Mouse (Mus musculus): ENCODE measurements around the gene Gdpd1. TPM values are rescaled to one million over a fixed set of nuclear protein-coding genes. Genes with fewer than 3 reads are reported as not detected.
"Not testable (repeated sequence)": the region's sequence is repeated elsewhere in the genome, so short reads cannot be mapped to it uniquely, and the experiment has no call there.

The Gdpd1 gene
- total RNA-seq, 2 experiments from 2014 or later, result 2.7 to 3.3 TPM

DNA sequence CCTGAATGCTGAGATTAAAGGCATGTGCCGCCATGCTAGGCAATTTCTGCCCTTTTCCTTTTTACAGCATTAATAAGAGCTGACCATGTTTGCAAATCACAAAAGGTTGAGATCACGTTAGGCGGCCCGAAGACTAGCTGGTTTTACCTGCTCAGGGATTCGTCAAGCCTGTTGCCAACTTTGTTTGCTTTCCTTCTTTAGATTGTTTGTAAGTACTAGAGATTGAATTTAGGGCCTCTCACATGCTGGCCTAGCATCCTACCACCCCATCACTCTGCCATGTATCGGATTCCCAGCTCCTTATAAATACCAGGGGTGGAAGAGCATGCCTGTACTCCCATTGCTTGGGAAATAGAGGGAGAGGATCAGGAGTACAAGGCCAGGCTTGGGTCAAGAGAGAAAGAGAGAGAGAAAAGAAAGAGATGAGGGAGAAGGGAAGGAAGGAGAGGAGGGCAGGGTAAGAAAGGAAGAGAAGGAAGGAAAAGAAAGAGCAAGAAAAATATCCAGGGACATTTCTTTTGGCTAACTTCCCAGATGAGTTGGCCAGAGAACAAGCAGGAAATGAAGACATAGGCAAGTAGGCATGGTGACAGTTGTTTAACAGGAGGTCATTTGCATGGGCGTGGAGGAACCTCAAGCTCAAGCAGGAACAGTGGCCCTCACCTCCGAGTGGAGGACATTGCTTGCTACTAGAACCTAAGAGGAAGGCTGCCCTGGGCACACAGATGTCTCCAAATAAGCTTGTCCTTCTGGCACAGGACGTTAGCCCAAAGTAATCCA lies 47.6 kb downstream of the Gdpd1 start:
- DNase-seq, result no peak

DNA sequence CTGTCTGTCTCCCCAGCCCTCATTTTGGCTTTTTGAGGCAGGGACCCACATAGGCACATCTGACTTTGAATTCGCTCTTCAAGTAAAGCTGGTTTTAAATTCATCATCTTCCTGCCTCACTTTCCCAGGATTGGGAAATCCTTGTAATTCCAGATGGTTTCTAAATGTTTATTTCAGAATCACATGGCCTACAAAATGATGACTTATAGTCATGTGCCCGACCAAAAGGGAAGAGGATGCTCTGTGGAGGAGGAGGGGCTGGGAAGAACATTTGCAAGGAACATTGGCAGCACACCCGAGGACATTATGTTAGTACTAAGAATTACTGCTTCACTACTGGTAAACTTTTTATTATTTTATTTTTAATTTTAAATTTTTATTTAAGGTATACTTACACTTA lies 48.5 kb downstream of the Gdpd1 start:
- no peak for DNase-seq

DNA sequence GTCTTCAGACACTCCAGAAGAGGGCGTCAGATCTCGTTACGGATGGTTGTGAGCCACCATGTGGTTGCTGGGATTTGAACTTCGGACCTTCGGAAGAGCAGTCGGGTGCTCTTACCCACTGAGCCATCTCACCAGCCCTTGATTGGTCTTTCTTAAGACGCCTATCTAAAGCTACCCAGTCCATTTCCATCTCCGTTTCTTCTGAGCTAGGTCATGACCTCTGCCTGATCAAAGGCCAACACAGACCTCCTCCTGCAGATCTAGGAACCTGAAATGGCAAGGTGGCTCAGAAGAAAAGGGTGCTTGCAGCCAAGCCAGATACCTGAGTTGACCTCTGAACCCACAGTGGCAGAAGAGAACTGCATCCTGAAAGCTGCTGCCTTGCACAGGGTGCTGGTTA lies 50.6 kb downstream of the Gdpd1 start:
- not testable (repeated sequence) for DNase-seq

DNA sequence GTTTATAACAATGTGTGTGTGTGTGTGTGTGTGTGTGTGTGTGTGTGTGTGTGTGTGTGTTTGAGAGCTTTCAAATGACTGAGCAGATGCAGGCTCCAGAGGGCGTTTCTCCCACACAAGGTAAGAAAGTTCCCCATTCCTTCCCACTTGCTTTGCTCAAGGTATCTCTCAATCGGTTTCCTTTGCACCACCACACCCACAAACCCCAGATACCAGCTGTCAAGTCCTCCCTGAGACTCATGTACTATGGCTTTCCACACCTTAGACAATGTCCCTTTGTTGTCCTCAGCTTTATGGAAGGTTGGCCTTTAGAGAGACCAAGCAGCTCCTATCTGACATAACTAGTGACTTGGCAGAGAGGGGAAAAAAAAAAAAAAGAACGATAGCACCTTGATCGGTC lies 51.1 kb downstream of the Gdpd1 start:
- DNase-seq, result no peak

DNA sequence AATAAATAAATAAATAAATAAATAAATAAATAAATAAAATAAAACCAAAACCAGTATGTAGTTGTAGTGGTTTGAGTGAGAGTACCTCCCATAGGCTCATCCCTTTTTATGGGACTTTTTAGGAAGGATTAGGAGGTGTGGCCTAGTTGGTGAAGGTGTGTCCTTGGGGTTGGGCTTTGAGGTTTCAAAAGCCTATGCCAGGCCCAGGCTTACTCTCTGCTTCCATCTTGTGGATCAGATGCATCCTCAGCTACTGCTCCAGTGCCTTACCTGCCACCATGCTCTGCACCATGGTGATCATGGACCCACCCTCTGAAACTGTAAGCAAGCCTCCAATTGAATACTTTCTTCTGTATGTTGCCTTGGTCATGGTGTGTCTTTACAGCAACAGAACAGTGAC lies 52.3 kb downstream of the Gdpd1 start:
- no peak for DNase-seq

DNA sequence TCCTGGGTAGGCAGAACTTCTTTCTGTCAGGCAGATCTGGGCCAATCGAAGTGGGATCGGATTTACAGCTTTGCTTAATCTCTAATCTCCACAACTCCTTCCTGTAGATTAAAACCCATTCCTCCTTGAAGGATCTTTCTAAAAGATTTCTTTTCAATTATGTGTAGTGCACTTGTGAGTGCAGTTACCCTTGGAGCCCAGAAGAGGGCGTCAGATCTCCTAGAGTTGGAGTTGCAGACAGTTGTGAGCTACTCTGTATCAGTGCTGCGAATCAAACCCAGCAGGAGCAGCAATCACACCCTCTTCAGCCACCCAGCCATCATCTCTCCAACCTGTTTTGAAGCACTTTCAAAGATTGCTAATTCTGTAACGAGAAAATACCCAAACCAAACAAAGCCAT lies 53.4 kb downstream of the Gdpd1 start:
- DNase-seq, result no peak

DNA sequence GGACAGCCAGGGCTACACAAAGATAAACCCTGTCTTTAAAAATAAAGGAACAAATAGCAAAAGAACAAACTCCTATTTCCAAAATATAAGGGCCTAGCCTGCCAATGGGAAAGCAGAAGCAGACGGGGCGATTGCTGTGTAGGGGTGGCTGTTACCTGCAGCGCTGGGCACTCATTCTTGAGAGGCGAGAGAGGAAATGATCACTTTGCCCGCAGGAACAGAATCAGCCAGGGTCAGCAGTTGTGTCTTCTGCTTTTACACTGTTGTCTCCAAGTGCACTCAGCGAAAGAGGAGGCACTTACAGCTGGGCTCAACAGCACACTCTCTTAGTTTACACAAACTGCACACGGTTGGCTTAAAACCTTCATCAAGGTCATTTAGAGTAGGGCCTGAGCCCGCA lies 54.4 kb downstream of the Gdpd1 start:
- no peak for DNase-seq

DNA sequence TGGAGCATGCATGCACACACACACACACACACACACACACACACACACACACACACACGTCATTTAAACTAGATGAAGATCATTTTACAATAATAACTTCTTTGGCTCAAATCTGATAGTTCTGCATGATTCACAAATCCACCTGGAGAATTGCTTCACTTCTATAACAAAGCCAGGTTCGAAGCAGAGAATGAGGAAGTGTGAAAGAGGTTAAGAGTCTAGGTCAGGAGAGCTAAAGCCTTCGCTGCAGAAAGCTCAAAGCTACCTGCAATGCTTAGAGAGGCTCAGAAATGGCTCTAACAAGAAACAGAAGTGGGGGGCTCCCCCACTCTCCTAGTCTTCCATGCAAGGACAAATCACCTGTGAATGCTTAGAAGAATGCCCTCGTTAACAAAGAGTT lies 55.8 kb downstream of the Gdpd1 start:
- no peak for DNase-seq

DNA sequence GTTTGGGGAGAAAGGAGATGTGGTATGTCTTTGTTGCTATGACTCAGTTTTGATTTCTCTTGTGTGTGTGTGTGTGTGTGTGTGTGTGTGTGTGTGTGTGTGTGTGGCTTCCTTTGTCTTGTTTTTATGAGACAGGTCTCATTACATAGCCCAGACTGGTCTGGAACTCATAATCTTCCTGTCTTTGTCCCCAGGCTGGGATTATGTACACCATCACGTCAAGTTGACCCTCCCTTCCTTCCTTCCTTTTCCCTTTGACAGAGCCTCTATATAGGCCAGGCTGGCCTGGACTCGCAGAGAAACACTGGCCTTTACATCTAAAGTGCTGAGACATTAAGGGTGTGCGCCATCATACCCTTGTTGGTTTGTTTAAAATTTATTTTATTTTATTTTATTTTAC lies 58.2 kb downstream of the Gdpd1 start:
- DNase-seq, result no peak

DNA sequence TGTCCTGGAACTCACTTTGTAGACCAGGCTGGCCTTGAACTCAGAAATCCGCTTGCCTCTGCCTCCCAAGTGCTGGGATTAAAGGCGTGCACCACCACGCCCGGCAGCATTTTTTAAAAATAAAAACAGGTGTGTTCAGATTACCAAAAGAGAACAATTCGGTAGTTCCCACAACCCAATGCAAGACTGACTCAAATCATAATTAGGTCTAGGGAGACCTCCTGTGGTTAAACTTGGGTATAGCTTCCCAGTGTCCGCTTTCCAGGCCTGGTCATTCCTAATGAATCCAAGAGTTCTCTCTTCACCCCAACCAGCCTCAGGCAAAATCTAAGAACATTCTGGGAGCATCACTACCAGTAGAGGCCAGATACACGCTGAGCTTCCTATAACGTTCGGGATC lies 63.4 kb downstream of the Gdpd1 start:
- DNase-seq, result peak; percentile 18

DNA sequence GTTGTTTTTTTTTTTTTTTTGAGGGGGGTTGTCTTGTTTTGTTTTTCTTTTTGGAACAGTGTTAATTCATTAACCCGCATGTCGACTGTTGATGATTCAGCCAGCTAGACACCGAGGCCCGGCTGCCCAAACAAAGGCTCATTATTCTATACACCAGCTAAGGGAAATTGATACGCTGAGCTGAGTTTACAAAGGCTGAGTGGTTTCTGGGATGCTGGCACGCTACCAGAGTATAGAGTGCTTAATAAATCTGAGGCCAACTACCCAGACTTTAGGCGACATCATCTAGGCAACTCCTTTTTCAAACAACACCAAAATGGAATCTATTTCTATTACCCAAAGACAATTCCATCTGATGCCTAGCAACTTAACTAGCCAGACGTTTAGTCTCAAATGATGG lies 66.5 kb downstream of the Gdpd1 start:
- DNase-seq, result no peak

DNA sequence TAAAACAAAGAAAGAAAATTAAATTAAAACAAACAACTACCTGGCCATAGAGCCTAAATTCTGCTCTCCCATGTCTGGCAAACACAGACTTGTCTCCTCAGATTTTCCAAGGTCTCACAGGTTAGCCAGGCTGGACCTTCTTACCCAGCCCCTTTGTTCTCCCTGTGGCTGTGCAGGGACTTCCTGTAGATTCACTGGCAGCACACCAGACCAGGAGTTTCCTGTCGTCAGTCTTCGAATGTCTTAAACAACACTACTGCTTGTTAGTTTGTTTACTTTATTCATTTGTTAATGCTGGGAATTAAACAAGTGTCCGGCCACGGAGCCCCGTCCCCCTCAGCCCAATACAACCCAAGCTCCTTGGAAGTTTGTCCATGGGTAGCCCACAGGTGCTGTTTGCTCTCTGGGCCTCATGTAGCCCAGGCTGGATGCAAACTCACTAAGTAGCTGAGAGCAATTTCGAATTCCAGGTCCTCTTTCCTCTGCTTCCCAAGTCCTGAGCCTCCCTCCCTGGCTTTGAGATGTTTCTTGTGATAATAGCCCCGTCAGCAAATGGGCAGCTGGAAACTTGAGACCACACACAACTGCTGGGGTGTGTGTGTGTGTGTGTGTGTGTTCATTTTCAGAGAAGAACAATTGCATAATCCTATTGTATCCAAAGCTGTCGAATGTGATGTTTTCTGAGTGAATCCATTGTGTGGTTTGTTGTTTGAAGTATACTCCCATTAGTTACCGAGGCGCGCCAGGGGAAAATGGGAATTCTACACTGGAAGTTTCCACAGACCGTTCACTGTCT lies 68.7 kb downstream of the Gdpd1 start:
- DNase-seq, result no peak

DNA sequence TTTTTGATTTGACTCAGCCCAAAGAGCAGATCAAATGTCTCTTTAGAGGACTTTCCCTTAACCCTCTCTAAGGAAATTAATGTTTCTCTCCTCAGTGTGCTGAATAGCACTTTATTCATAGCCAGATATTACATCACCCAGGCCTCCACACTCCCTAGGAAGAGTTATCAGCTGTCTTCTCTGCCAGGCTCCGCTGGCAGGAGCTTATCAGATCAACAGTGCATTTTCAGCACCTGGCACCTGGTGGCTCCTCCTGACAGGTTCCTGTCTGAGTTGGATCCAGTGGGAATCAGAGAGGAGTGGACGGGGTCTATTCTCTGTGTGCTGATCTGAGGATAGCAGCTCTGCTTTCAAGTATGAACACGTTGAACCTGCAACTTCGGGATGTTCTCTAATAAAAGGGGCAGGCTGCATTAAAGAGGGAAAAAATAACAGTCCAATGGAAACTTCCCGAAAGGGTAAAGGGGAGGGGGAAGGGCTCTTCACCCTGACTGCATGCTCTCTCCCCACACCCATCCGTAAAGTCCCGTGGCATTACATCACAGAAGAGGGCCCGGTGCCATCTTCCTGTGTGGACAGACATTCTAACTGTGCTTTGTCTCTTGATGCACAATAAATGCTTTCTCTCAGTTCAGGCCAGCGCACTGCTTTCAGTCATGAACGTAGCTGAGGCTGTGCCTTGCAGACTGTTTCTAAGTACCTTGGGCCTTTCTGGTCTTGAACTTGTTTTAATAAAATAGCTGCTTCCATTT lies 71.6 kb downstream of the Gdpd1 start:
- DNase-seq, result no peak

DNA sequence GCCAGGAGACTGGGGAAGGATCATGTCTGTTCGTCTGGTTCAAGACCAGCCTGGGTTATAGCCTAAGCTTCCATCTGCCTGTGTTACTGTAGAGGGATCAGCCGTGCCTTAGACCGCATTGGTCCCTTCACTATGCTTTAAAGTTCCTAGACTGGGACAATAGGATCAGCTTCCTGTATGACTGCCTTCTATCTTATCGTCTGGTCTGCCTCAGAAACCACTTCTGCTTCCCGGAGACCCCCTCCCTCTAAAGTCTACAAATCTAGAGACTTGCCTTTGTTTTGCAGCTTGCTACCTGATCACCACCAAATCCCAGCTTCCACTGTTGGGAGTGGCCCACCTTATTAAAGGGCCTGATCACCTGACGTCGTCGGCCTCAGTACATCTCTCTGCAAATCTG lies 72.6 kb downstream of the Gdpd1 start:
- DNase-seq, result no peak

DNA sequence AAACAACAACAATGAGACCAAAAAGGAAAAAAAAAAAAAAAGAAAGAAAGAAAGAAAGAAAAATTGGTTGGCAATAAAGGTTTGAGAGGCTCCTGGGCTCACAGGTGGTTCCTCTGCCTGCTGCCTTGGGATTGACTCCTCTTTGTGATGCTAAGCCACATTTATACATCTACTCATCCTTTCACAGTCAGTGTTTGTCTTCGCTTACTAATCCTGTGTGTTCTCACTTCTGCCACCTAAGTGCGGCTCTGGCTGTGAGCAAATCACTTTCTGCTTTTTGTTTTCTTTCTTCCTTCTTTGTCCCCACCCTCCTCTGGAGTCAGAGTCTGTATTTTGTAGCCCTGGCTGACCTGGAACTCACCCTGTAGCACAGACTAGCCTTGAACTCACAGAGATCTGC lies 77.6 kb downstream of the Gdpd1 start:
- DNase-seq, result no peak

DNA sequence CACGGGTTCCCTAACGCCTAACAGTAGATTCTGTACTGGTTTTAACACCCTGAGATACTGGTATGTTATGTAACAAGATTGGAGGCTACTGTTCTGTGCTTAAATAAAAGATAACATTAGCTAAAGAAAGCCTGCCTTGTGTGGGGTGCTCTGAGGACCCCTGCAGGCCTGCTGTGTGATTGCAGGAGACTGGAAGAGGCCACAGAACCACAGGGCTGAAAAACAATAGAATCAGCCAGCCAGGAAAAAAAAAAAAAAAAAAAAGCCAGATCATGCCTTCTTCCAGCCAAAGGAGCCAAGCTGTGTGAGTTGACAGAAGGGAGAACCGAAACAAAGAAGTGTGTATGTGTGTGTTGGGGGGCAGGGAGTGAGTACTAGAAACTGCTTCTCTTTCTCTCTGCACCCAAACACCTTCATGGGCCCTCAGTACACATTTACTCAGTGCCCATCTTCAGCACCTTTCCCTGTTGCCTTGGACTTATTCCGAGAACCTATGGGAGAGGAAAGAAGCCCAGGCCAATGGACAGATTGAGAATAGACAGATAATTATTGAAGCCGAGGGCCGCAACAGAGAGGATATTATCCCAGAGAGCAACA lies 78.1 kb downstream of the Gdpd1 start:
- DNase-seq, result peak; percentile 40

DNA sequence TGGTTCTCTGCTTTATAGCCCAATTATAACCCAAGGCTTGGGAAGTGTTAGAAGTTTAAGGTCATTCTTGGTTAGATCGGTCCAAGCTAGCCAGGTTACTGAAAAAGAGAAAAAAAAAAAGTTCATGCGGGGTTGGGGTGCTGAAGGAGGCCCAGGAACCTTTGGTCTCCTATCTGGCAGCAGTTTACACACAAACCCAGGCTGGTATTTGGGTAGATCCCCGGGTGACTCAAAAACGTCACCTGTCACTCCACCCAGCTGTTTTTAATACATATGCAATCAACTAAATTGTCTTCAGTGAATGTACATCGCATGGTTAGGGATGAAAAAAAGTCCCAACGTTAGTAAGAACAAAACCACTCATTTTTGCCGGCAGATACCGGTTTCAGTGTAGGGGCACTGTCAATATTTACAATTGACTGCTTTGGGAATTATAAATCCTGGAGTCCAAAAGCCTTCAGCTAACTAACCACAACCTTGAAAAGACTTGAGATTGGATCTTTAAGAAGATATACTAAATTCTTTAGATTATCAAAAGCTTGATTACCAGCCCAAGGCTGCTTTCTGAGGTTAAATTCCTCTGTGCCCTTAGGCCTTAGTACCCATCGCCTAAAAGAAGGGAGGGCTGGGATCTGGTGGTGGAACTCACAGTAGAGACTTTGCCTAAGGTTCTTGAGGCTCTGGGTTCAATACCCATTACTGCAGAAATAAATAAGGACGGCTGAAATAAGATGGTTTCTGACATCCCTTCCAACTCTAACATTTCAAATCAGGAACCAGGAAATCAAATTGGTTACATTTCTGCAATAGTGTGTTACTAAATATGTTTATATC lies 78.9 kb downstream of the Gdpd1 start:
- DNase-seq, result no peak

DNA sequence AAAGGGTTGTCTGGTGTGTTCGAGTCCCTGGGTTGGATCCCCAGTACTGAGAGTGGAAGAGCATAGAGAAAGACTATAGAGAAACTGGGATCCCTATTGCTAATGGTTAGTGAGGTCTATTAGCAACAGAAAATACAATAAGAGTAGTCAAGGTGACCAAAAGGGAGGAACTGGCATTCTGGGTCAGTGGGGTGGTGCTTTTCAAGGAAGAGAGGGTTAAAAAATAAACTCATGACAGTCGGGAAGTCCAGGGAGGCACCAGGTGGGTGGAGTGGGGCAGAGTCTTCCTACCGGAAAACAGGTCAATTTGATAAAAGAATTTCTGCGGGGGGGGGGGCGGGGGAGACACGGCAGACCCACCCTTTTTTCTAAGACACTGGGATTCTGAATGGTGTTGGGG lies 79.5 kb downstream of the Gdpd1 start:
- no peak for DNase-seq

DNA sequence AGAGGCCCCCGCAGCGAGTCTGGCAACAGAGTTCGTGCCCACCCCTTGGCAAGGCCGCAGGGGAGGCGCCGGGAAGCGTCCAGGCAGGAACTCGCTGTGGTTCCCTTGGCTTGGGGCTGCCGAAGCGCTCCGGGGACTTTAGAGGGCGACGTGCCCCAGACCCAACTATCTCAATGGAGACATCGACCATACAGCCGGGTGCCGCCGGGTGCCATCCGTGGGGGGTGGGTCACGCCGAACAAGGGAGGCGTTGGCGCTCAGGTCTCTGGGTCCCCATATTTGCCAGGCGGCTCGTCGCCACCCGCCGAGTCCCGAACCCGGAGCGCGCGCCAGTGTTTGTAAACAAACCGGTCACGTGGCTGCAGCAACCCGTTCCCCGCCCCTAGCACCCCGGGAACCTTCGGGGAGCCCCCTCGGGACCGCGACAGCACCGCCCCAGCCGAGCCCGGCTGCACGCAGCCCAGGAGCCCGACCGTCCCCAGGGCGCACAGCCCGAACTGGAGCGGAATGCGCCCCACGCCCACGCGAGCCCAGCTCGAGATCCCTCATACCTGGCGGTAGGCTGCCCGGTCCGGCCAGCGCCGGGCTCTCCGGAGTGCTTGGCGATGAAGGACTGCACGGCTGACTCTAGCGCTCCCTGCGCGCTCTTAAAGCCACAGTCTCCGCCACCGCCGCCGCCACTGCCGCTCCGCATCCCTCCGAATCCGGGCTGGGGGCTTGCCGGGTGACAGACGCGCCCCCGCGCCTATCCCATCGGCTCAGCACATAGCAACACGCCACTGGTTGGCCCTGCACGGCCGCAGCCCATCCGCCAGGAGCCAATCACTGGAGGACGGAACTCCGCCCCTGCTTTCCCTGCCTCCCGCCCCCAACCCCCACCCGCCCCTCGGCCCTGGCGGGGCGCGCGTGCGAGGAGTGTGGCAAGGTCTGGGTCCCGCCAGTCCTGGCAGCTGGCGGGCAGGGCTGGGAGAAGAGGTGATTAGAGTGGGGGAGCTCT lies 80.5 kb downstream of the Gdpd1 start, which contains the start of gene Ypel2:
Ypel2 (minus strand) TSS at position 667 of the 997 bp plus-strand sequence.
- peak; percentile 94 for DNase-seq

DNA sequence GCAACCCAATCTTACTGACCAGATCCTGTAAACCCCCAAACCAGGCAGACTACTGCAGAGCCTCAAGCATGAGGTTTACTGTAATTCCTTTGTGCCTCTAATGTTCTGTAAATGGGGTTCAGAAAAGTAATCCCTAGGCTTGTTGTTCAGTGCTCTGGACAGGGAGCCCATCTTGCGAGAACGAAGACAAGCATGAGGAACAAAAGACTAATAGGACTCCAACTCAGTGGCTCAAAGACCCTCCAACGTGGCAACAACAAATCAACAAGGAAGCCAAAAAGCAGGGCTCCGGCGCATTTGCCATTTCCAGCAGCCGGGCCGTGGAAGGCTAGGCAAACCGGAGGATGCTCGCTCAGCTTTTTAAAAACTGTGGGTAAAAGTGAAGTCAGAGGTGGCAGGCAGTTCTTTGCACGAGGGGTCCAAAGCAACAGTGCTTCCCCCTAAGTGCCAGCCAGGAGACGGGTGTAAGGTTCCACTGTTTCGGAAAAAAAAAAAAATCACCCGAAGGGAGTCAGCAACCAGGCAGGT lies 81.3 kb downstream of the Gdpd1 start:
- peak; percentile 22 for DNase-seq

All from gastrocnemius, postnatal 10 days (tissue).